Mouse (Mus musculus) testis, adult 2 months (tissue): ENCODE measurements around the gene Sln. TPM values are rescaled to one million over a fixed set of nuclear protein-coding genes. Genes with fewer than 3 reads are reported as not detected.
A peak's percentile ranks its signal among the peaks of the same experiment; 100 is the strongest.

Experiments used
- H3K27ac ChIP-seq: fragments of 200-500 bp; 2 replicates; pipeline ENCODE4 v1.5.1; 2012; ENCODE audit warnings: low read depth, low read length; ENCODE audit not compliant: control insufficient read depth, insufficient read depth
- H3K27me3 ChIP-seq: fragments of 200-500 bp; 2 replicates; pipeline ENCODE4 v1.6.1; 2012; ENCODE audit warnings: mild to moderate bottlenecking, low read length, moderate library complexity; ENCODE audit not compliant: control insufficient read depth, insufficient read depth
- H3K36me3 ChIP-seq: fragments of 200-500 bp; 2 replicates; pipeline ENCODE4 v1.6.1; 2012; ENCODE audit warnings: mild to moderate bottlenecking, low read length; ENCODE audit not compliant: control insufficient read depth, insufficient read depth
- H3K4me1 ChIP-seq: fragments of 200-500 bp; 2 replicates; pipeline ENCODE4 v1.6.1; 2012; ENCODE audit warnings: low read length; ENCODE audit not compliant: control insufficient read depth, insufficient read depth
- H3K4me3 ChIP-seq: fragments of 200-500 bp; 2 replicates; pipeline ENCODE4 v1.5.1; 2012; ENCODE audit warnings: low read depth, mild to moderate bottlenecking, low read length, moderate library complexity, mixed read lengths; ENCODE audit not compliant: control insufficient read depth
- CTCF ChIP-seq: fragments of 200-500 bp; IDR thresholded peaks from 2 replicates; pipeline ENCODE4 v1.5.1; 2012; ENCODE audit warnings: low read depth, mild to moderate bottlenecking, inconsistent platforms, low read length, moderate library complexity; ENCODE audit not compliant: control insufficient read depth, insufficient read depth, insufficient replicate concordance
- POLR2A ChIP-seq: fragments of 200-500 bp; IDR thresholded peaks from 2 replicates; pipeline ENCODE4 v1.6.1; 2012; ENCODE audit warnings: low read depth, mild to moderate bottlenecking, inconsistent platforms, low read length, moderate library complexity; ENCODE audit not compliant: control insufficient read depth
- polyA plus RNA-seq: library from polyadenylated mRNA; depleted of rRNA; stranded (reverse); fragments of >200 nt; gene quantifications from 2 replicates; pipeline ENCODE4 v1.2.3, GENCODE M21; 2012

Gene Sln
- polyA plus RNA-seq, 1 experiment, result 0.47 TPM

- TF ChIP-seq POLR2A (no peak), CTCF (no peak)
- Histone ChIP-seq H3K4me1 (0 out of 2 replicates have a peak, but pooled peaks cover 3% of the 10 kb centered on the region), H3K36me3 (no peaks in the 10 kb centered on the region), H3K4me3 (no peak overlapping the region), H3K27ac (no peak overlapping the region), H3K27me3 (no peaks in the 10 kb centered on the region)
These were observed 20.1 kb upstream of the Sln start for GRCm38 (mm10) chr9:53829866-53830209.

GRCm38 (mm10) chr9:53835039-53835438, 14.9 kb upstream of the Sln start:
- Histone ChIP-seq H3K36me3 (no peaks in the 10 kb centered on the region), H3K4me3 (no peak overlapping the region), H3K27me3 (no peaks in the 10 kb centered on the region), H3K27ac (no peak overlapping the region), H3K4me1 (no peaks in the 10 kb centered on the region; the same call in 1 of the 2 replicates)
- no peak for TF ChIP-seq CTCF
- TF ChIP-seq POLR2A, result no peak

GRCm38 (mm10) chr9:53835976-53836375, 14.0 kb upstream of the Sln start:
- Histone ChIP-seq H3K36me3 (no peaks in the 10 kb centered on the region), H3K4me3 (no peak overlapping the region), H3K27ac (no peak overlapping the region), H3K4me1 (no peaks in the 10 kb centered on the region; the same call in 1 of the 2 replicates), H3K27me3 (no peaks in the 10 kb centered on the region)
- TF ChIP-seq POLR2A (no peak), CTCF (no peak)

- Histone ChIP-seq H3K27ac (no peak overlapping the region), H3K27me3 (no peaks in the 10 kb centered on the region), H3K4me3 (0 out of 2 replicates have a peak overlapping the region, but pooled peaks have one; percentile 17), H3K4me1 (no peaks in the 10 kb centered on the region; the same call in 1 of the 2 replicates), H3K36me3 (no peaks in the 10 kb centered on the region)
- TF ChIP-seq POLR2A (peak; percentile 50; the same call in 1 of the 2 replicates), CTCF (no peak)
These were observed 11.1 kb upstream of the Sln start for GRCm38 (mm10) chr9:53838816-53839215.

GRCm38 (mm10) chr9:53848548-53848947, 1.4 kb upstream of the Sln start:
- Histone ChIP-seq H3K4me1 (no peaks in the 10 kb centered on the region), H3K27ac (no peak overlapping the region), H3K27me3 (no peaks in the 10 kb centered on the region), H3K4me3 (no peak overlapping the region), H3K36me3 (no peaks in the 10 kb centered on the region)
- TF ChIP-seq CTCF (no peak), POLR2A (no peak)

GRCm38 (mm10) chr9:53852158-53852557, 2.2 kb downstream of the Sln start:
- no peak for TF ChIP-seq POLR2A
- TF ChIP-seq CTCF, result no peak

GRCm38 (mm10) chr9:53853672-53854071, 3.7 kb downstream of the Sln start:
- no peak overlapping the region for H3K27ac ChIP-seq
- no peaks in the 10 kb centered on the region for H3K4me1 ChIP-seq
- no peak overlapping the region for H3K4me3 ChIP-seq
- TF ChIP-seq CTCF (no peak), POLR2A (no peak)
- H3K36me3 ChIP-seq, result no peaks in the 10 kb centered on the region
- H3K27me3 ChIP-seq, result no peaks in the 10 kb centered on the region

More at GRCm38 (mm10) chr9:53852158-53852557, 2.2 kb downstream of the Sln start:
- no peaks in the 10 kb centered on the region for H3K36me3 ChIP-seq
- H3K27ac ChIP-seq, result no peak overlapping the region
- H3K4me1 ChIP-seq, result no peaks in the 10 kb centered on the region
- H3K27me3 ChIP-seq, result no peaks in the 10 kb centered on the region
- H3K4me3 ChIP-seq, result no peak overlapping the region

- no peak for TF ChIP-seq POLR2A
- Histone ChIP-seq H3K27ac (no peak overlapping the region), H3K4me1 (no peaks in the 10 kb centered on the region), H3K4me3 (no peak overlapping the region), H3K27me3 (no peaks in the 10 kb centered on the region), H3K36me3 (no peaks in the 10 kb centered on the region)
These were observed 4.6 kb downstream of the Sln start for GRCm38 (mm10) chr9:53854525-53854924.
